Mouse (Mus musculus) cerebellum, adult 11-12 months (tissue): ENCODE measurements around the gene Cenpm.

Experiments used
- DNase-seq: peaks from one replicate; pipeline ENCODE4 v3.0.0; 2022

The Cenpm gene

GRCm38 (mm10) chr15:82244115-82244804, at the start of gene Cenpm:
Gene Cenpm (minus strand): TSS chr15:82244748.
- DNase-seq, result peak; percentile 88

- DNase-seq, result no peak
These were observed 49.5 kb upstream of the Cenpm start for GRCm38 (mm10) chr15:82294059-82294458.

DNA sequence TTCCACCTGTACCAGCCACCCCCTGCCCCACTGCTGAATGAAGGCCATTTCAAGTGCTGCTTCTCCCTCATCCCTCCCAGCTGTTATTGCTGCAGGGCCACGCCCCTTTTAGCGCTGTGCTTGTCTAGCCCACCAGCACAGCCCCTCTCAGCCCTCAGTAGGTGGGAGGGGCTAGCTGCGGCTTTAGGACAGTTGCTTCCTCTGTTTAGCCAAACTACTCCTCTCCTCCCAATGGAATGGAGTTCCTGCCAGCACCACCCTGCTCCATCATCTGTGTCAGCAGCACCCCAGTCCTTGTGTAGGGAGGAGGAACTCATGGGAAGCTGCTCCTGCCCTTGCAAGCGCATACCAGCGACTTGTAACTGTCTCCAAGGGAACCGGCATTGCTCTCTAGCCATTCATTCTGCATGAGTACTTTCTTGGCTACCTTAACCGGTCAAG, 48.7 kb upstream of the Cenpm start:
- peak; percentile 34 for DNase-seq

GRCm38 (mm10) chr15:82292851-82293250, 48.3 kb upstream of the Cenpm start:
- no peak for DNase-seq

GRCm38 (mm10) chr15:82290252-82290651, 45.7 kb upstream of the Cenpm start:
- DNase-seq, result no peak

GRCm38 (mm10) chr15:82286157-82286556, 41.6 kb upstream of the Cenpm start:
- no peak for DNase-seq

DNA sequence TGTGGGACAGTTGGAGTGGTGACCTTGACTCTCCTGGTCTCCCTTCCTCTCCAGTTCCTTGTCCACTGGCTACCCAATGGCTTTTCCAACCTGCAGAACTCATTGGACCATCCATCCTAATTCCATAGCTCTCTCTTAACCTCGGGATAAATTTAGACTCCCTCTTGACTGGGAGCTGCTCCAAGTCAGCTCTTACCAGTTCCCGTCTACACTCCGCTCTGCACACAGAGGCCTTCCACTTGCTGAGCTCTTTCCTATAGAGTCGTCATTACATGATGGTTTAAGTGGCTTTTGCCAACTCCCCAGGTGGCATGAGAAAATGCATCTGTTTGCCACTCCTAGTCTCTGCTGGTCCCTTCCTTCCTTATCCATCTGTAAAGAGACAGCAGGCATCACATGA, 36.1 kb upstream of the Cenpm start:
- DNase-seq, result peak; percentile 42

DNA sequence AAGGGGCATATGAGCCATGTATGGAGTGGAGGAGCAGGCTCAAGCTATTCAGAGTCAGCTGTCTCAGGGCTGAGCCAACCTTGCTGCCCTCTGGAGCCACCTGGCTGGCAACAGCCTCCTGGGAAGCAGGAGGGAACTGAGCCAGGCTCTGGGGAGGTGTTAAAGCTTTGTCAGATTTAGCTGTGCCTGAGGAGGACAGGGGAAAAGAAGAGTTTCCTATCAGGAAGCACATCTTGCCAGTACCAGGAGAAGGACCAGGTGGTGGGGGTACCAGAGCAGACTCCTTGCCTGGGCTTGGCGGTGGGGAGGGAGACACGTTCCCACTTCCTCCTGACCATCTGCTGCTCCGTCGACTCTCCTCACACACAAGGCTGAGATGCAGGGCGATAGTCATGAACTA, 33.0 kb upstream of the Cenpm start:
- peak; percentile 94 for DNase-seq

DNA sequence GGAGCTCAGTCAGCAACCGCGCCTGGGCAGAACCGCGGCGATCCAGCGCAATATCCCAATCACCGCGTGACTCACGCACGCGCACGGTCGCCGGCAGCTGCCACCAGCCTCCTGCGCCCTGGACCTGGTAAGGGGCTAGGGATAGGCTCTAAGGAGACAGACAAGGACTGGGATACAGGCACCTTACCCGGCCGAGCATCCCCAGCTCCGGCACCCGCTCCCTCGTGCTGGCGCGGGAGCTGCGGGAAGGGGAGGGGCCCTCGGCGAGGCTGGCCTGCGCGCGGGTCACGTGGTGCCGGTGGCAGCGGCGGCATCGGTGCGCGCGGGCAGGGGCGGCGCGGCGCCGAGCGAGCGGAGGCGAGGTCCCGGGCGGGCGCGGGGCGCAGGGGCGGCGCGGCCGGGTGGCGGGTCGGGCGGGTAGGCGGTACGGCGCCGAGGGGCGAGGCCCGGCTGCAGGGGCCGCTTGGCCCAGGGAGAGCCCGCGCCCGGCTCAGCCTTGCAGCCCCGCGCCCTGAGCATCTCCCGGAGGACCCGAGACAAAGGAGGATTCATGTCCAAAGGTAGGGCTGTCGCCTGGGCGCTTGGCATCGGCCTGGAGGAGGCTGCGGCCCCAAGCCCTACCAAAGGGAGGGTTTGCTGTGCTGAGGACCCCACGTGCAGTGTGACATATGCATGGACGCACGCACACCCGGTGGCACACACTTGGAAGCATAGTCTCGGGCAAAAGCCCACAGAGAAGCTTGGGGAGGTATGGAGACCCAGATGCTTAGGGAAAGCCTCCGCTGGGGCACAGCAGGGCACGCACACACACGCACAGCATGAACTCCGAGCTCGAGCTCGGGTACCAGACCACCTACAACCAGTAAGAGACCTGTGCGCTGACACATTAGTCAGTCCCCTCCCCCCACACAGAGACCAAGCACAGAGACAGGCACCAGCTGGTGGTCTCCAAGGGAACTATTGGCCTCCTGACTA, 30.7 kb upstream of the Cenpm start:
- peak; percentile 85 for DNase-seq

DNA sequence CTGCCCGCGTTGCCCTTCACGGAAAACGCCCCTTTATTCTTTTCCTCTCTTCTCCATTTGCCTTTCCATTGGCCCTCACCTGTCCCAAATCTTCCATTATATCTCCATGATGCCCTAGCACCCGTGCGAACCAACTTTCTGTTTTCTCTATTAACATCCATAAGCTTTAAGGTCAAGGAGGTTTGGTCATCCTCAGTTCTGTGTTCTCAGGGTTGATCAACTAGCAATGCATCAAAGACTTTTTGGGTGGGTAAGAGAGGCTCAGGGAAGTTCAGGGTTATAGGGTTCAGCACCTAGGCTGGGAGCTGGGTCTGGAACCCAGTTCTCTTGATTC, 30.0 kb upstream of the Cenpm start, which contains the start of gene Sept3:
Sept3 (plus strand) TSS at position 301 of the 334 bp plus-strand sequence.
- no peak for DNase-seq

GRCm38 (mm10) chr15:82272295-82272694, 27.7 kb upstream of the Cenpm start:
- peak; percentile 71 for DNase-seq

DNA sequence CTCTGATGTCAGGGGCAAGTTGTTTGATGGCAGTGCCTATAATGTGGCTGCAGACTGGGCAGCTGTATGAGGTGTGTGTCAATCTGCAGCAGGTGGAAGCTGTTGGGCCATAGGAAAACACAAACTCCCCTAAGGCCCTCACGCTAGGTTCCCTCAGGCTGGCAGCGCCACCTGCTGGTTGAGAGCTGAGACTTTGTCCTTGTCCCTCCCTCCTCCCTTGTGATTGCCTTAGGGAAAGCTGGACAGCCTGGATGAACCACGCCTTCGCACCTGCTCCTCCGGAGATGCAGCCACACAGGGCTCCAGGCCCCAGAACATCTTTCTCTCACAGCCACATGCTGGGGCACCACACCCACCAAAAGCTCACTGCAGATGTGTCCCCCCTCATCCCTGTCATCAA, 26.7 kb upstream of the Cenpm start:
- peak; percentile 86 for DNase-seq

DNA sequence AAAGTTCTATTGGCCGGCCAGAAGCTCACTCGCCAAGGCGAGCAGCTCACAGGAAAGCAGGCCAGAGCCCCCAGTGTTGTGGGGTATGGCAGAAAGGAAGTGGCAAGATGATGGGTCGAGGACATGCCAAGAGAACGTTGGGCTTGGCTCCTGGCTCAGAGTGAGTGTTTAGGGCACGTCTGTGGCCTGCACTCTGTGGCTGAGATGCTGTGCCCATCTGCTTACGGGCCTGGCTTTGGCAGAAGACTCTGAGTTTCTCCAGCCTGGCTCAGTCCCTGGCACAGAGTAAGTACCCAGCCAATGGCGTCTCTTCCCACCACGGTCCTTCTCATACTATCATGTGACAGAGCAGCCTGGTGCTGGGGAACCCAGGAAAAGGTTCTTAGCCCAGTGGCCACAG, 24.2 kb upstream of the Cenpm start:
- peak; percentile 87 for DNase-seq

GRCm38 (mm10) chr15:82268185-82268584, 23.6 kb upstream of the Cenpm start:
- DNase-seq, result peak; percentile 56

DNA sequence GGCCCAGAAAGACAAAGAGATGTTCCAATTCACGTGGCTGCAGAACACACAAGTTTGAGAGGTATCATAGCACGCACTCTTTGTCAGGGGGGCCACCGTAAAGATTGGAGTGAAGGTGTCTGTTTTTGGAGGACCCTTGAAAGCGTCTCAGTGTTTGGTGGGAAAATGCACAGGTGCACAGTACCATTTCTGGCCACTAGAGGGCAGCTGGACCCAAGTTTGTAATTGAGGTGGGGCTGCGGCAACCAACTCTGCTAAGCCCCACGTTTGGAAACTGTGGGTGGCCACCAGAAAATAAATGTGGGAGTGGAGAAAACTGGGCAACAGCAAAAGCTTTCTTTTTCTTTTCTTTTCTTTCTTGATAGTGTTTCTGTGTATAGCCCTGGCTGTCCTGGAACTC, 21.8 kb upstream of the Cenpm start:
- DNase-seq, result no peak

- peak; percentile 64 for DNase-seq
These were observed 15.0 kb upstream of the Cenpm start for GRCm38 (mm10) chr15:82259510-82259909.

GRCm38 (mm10) chr15:82255944-82256383, 11.4 kb upstream of the Cenpm start:
- DNase-seq, result peak; percentile 85

DNA sequence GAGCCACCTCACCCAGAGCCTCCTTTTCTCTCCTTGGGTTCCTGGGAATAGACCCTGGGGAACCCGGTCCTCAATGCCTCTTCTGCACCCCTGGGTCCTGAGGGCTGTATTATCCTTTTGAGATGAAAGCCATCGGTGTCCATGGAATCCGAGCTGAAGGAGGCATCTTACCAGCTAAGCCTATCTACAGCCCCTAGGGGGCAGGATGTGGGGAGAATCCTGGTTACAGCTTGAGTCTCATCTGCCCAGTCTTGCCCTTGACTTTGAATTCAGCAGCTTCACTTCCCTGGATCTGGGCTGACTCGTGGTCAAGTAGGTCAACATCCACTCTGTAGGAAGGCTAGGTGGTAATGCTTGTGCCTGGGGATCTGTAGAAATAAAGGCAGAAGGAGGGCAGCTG, 10.7 kb upstream of the Cenpm start:
- DNase-seq, result peak; percentile 38

GRCm38 (mm10) chr15:82252097-82252496, 7.5 kb upstream of the Cenpm start, which contains the start of gene 1500009C09Rik:
Gene 1500009C09Rik (plus strand): TSS chr15:82252397.
- no peak for DNase-seq

DNA sequence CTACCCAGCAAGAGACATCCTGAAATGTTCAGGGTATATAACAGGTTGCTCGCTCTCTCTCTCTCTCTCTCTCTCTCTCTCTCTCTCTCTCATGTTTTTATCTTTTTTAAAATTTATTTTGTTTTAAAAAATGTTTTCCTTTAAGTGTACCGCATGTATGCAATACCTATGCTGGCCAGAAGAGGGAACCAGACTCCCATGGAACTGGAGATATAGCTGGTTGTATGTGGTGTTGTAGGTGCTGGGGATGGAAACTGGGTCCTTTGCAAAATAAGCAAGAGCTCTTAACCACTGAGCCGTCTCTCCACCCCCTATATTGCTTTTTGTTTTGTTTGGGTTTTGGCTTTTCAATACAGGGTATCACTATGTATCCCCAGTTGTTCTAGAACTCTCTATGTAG, 7.0 kb upstream of the Cenpm start:
- no peak for DNase-seq

DNA sequence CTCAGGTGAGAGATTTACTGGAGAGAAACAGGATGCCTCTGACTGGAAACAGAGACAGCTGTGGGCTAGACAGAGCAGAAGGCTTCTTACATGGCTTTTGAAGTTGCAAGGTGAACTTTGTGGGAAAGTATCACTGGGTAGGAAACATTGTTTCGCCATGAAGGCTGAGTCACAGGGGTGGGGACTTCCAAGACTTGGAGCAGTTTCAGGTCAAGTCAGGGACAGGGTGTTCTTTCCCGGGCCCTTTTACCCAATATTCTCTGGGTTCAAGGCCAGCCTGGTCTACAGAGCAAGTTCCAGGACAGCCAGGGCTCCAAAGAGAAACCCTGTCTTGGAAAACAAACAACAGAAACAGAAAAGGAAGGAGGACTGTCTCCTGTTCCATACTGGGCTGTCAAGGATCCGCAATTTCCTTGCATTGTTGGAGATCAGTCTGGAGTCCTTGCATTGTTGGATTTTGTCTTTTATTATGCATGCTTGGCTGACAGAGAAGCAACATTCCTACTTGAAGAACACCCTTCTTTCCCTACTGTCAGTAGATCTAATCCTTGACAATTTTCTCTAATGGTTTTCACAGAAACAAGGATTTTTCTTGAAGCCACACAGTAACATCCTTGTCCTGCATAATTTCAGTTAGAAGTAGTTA, 2.7 kb upstream of the Cenpm start:
- no peak for DNase-seq

DNA sequence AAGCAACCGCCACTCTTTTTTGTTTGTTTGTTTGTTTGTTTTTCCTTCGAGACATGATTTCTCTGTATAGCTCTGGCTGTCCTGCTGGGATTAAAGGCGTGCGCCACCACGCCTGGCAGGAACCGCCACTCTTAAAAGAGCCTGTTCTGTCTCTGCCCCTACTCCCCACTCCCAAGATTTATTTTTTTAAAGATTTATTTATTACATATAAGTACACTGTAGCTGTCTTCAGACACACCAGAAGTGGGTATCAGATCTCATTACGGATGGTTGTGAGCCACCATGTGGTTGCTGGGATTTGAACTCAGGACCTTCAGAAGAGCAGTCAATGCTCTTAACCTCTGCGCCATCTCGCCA, 235 bp upstream of the Cenpm start:
- DNase-seq, result peak; percentile 37

DNA sequence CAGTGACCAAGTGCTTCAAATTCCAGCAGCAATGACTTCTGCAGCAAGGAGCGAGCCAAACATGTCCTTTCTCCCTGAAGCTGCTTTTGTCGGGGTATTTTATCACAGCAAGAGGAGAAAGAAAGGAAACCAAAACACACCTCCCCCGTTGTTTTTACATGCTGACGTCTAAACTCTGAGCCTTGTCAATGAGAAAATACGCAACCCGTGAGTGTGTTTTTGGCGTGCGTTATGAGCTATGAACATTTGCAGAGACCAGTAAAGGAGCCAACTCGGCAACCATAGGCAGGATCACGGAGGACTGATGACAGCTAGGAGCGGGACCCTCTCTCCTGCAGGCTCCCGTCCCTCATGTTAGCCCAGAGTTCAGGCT, 820 bp downstream of the Cenpm start:
- no peak for DNase-seq

DNA sequence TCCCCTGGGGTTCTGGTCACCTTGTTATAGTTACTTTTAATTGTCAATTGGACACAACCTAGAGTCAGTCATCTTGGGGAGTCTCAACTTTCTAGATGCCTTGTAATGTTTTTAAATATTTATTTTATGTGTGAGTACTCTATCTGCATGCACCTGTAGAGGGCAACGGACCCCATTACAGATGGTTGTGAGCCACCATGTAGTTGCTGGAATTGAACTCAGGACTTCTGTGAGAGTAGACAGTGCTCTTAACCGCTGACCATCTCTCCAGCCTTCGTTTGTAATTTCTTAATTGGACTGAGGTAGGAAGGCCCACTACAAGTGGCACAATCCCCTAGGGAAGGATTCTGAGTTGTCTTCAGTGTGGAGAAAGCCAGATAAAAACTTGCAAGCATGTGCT, 1.2 kb downstream of the Cenpm start:
- DNase-seq, result no peak
